Mouse (Mus musculus): Measurements from ENCODE around the gene Kctd14. TPM values are rescaled to one million over a fixed set of nuclear protein-coding genes. Genes with fewer than 3 reads are reported as not detected.

Gene Kctd14
- polyA plus RNA-seq, 1 experiment from 2014 or later, result 3.1 TPM

GRCm38 (mm10) chr7:97438986-97439385 lies 12.1 kb upstream of the Kctd14 start:
- no peaks in the 10 kb centered on the region for H3K27me3 ChIP-seq (ENCODE audit: insufficient read depth, low read length)
- TF ChIP-seq CTCF (IDR thresholded peaks at IDR 0.05; ENCODE audit: low read depth), result no peak
- ATAC-seq (ENCODE audit: insufficient read depth) (no peak), DNase-seq (no peak)
- no peak overlapping the region for H3K4me3 ChIP-seq (ENCODE audit: low read depth, low read length)
- no peaks in the 10 kb centered on the region for H3K36me3 ChIP-seq (ENCODE audit: insufficient read depth)
- H3K4me1 ChIP-seq (ENCODE audit: insufficient read depth), result no peaks in the 10 kb centered on the region
- H3K27ac ChIP-seq (ENCODE audit: low read depth), result no peak overlapping the region
- no peaks in the 10 kb centered on the region for H3K9me3 ChIP-seq (ENCODE audit: low read depth, low read length)
- H3K9ac ChIP-seq, result no peak overlapping the region
- no peak overlapping the region for H3K4me2 ChIP-seq

GRCm38 (mm10) chr7:97446171-97446925 lies 4.8 kb upstream of the Kctd14 start:
- Histone ChIP-seq H3K9ac (0 out of 2 replicates have a peak overlapping the region, but pooled peaks have one; percentile 9), H3K27ac (ENCODE audit: low read depth) (peak overlapping the region; percentile 81)
- WGBS, result 17% methylated on average over 6 of the region's 6 CpGs

GRCm38 (mm10) chr7:97447050-97447531 lies 4.0 kb upstream of the Kctd14 start:
- Histone ChIP-seq H3K4me1 (ENCODE audit: insufficient read depth) (0 out of 2 replicates have a peak, but pooled peaks cover 9% of the 10 kb centered on the region), H3K4me2 (no peak overlapping the region), H3K27ac (ENCODE audit: low read depth) (peak overlapping the region; percentile 81), H3K9me3 (ENCODE audit: low read depth, low read length) (0 out of 2 replicates have a peak, but pooled peaks cover 4% of the 10 kb centered on the region), H3K4me3 (ENCODE audit: low read depth, low read length) (no peak overlapping the region), H3K27me3 (ENCODE audit: insufficient read depth, low read length) (no peaks in the 10 kb centered on the region), H3K36me3 (ENCODE audit: insufficient read depth) (no peaks in the 10 kb centered on the region), H3K9ac (no peak overlapping the region)
- 55% methylated on average over 6 of the region's 6 CpGs for WGBS
- DNase-seq (peak; percentile 39), ATAC-seq (ENCODE audit: insufficient read depth) (peak; percentile 48)
- no peak for TF ChIP-seq CTCF (IDR thresholded peaks at IDR 0.05; ENCODE audit: low read depth)

More at GRCm38 (mm10) chr7:97446171-97446925, 4.8 kb upstream of the Kctd14 start:
- DNase-seq (peak; percentile 90), ATAC-seq (ENCODE audit: insufficient read depth) (peak; percentile 83)
- Histone ChIP-seq H3K9me3 (ENCODE audit: low read depth, low read length) (0 out of 2 replicates have a peak, but pooled peaks cover 4% of the 10 kb centered on the region), H3K27me3 (ENCODE audit: insufficient read depth, low read length) (no peaks in the 10 kb centered on the region), H3K4me2 (no peak overlapping the region), H3K4me1 (ENCODE audit: insufficient read depth) (0 out of 2 replicates have a peak, but pooled peaks cover 9% of the 10 kb centered on the region), H3K36me3 (ENCODE audit: insufficient read depth) (no peaks in the 10 kb centered on the region), H3K4me3 (ENCODE audit: low read depth, low read length) (no peak overlapping the region)
- TF ChIP-seq CTCF (IDR thresholded peaks at IDR 0.05; ENCODE audit: low read depth), result no peak

GRCm38 (mm10) chr7:97452196-97452595 lies 1.1 kb downstream of the Kctd14 start:
- ATAC-seq (ENCODE audit: insufficient read depth) (no peak), DNase-seq (no peak)
- no peak overlapping the region for H3K27ac ChIP-seq (ENCODE audit: low read depth)

GRCm38 (mm10) chr7:97453141-97453921 lies 2.2 kb downstream of the Kctd14 start:
- Histone ChIP-seq H3K4me1 (ENCODE audit: insufficient read depth) (peaks cover 2% of the 10 kb centered on the region; the same call in 1 of the 2 replicates), H3K36me3 (ENCODE audit: insufficient read depth) (no peaks in the 10 kb centered on the region), H3K9me3 (ENCODE audit: low read depth, low read length) (0 out of 2 replicates have a peak, but pooled peaks cover 4% of the 10 kb centered on the region), H3K4me3 (ENCODE audit: low read depth, low read length) (peak overlapping the region; percentile 44), H3K27me3 (ENCODE audit: insufficient read depth, low read length) (no peaks in the 10 kb centered on the region), H3K4me2 (peak overlapping the region; percentile 94), H3K9ac (peak overlapping the region; percentile 59), H3K27ac (ENCODE audit: low read depth) (peak overlapping the region; percentile 58)
- TF ChIP-seq CTCF (IDR thresholded peaks at IDR 0.05; ENCODE audit: low read depth), result no peak
- ATAC-seq (ENCODE audit: insufficient read depth), result peak; percentile 88
- 4% methylated on average over 27 of the region's 27 CpGs for WGBS
- peak; percentile 39 for DNase-seq

More at GRCm38 (mm10) chr7:97452196-97452595, 1.1 kb downstream of the Kctd14 start:
- 0 out of 2 replicates have a peak, but pooled peaks cover 4% of the 10 kb centered on the region for H3K9me3 ChIP-seq (ENCODE audit: low read depth, low read length)
- no peaks in the 10 kb centered on the region for H3K36me3 ChIP-seq (ENCODE audit: insufficient read depth)
- H3K4me2 ChIP-seq, result no peak overlapping the region
- 67% methylated on average over 6 of the region's 6 CpGs for WGBS
- no peak for TF ChIP-seq CTCF (IDR thresholded peaks at IDR 0.05; ENCODE audit: low read depth)
- H3K9ac ChIP-seq, result no peak overlapping the region
- no peaks in the 10 kb centered on the region for H3K27me3 ChIP-seq (ENCODE audit: insufficient read depth, low read length)
- H3K4me3 ChIP-seq (ENCODE audit: low read depth, low read length), result no peak overlapping the region
- H3K4me1 ChIP-seq (ENCODE audit: insufficient read depth), result peaks cover 2% of the 10 kb centered on the region; the same call in 1 of the 2 replicates

- 85% methylated on average over 10 of the region's 10 CpGs for WGBS
- Histone ChIP-seq H3K36me3 (ENCODE audit: insufficient read depth) (no peaks in the 10 kb centered on the region), H3K9ac (no peak overlapping the region), H3K27ac (ENCODE audit: low read depth) (no peak overlapping the region), H3K9me3 (ENCODE audit: low read depth, low read length) (no peaks in the 10 kb centered on the region), H3K4me3 (ENCODE audit: low read depth, low read length) (no peak overlapping the region), H3K27me3 (ENCODE audit: insufficient read depth, low read length) (no peaks in the 10 kb centered on the region), H3K4me1 (ENCODE audit: insufficient read depth) (peaks cover 2% of the 10 kb centered on the region; the same call in 1 of the 2 replicates), H3K4me2 (no peak overlapping the region)
- ATAC-seq (ENCODE audit: insufficient read depth) (no peak), DNase-seq (no peak)
- no peak for TF ChIP-seq CTCF (IDR thresholded peaks at IDR 0.05; ENCODE audit: low read depth)
These were observed 3.7 kb downstream of the Kctd14 start for GRCm38 (mm10) chr7:97454795-97455194.
